18 mouse cellular contexts compared by ENCODE assay signal in genomic region chr13:43015768-43016167, GRCm38 (mm10).
"Had no signal": no experiment of that assay in that cellular context is flagged by ENCODE, and none has a peak within 500 bp of the region (broad histone marks: within the 10 kb centered on the region; RNA-seq: fewer than 3 reads in every experiment).

No protein-coding gene starts in this region.

- H3K27ac ChIP-seq: liver, embryonic 15.5 days; lung, embryonic 15.5 days; macrophage; midbrain, embryonic 13.5 days; midbrain, embryonic 15.5 days; neural tube, embryonic 12.5 days; stomach, embryonic 15.5 days; stomach, postnatal 0 days had no signal

- H3K9ac ChIP-seq: liver, embryonic 15.5 days; liver, postnatal 0 days; lung, embryonic 15.5 days; midbrain, embryonic 13.5 days; midbrain, embryonic 15.5 days; neural tube, embryonic 12.5 days; stomach, embryonic 15.5 days had no signal

- DNase-seq: liver, postnatal 0 days; lung, adult 2 months; lung, postnatal 14 days; lung, postnatal 36 days; right cerebral cortex, postnatal 14 days; thymus, adult 2 months; thymus, postnatal 25 days; thymus, postnatal 4 days had no signal

- H3K9me3 ChIP-seq: liver, embryonic 15.5 days; lung, embryonic 15.5 days; megakaryocyte, embryonic 14.5 days; midbrain, embryonic 13.5 days; midbrain, embryonic 15.5 days; neural tube, embryonic 12.5 days; stomach, embryonic 15.5 days had no signal

- H3K36me3 ChIP-seq: liver, embryonic 15.5 days; lung, embryonic 15.5 days; midbrain, embryonic 13.5 days; midbrain, embryonic 15.5 days; neural tube, embryonic 12.5 days; stomach, embryonic 15.5 days had no signal

- H3K27me3 ChIP-seq: liver, embryonic 15.5 days; lung, embryonic 15.5 days; megakaryocyte, embryonic 14.5 days; midbrain, embryonic 13.5 days; midbrain, embryonic 15.5 days; neural tube, embryonic 12.5 days; stomach, embryonic 15.5 days had no signal

- H3K4me3 ChIP-seq: liver, embryonic 15.5 days; lung, embryonic 15.5 days; megakaryocyte, embryonic 14.5 days; midbrain, embryonic 13.5 days; midbrain, embryonic 15.5 days; neural tube, embryonic 12.5 days; stomach, embryonic 15.5 days had no signal

- ATAC-seq: liver, postnatal 0 days; lung, postnatal 0 days; midbrain, embryonic 13.5 days; midbrain, embryonic 15.5 days had no signal

- H3K4me1 ChIP-seq: liver, embryonic 15.5 days; midbrain, embryonic 15.5 days; neural tube, embryonic 12.5 days; stomach, embryonic 15.5 days had no signal

- H3K4me2 ChIP-seq: liver, embryonic 15.5 days; lung, embryonic 15.5 days; midbrain, embryonic 13.5 days; midbrain, embryonic 15.5 days; neural tube, embryonic 12.5 days; stomach, embryonic 15.5 days had no signal
